Mouse (Mus musculus): ENCODE measurements at regions not wholly inside any gene's neighbourhood (a gene's known extent, or its start where the extent isn't known, plus 50 kb on each side); places are given as distances from the start of the nearest gene placed in this dataset.
"Not testable (repeated sequence)": the region's sequence is repeated elsewhere in the genome, so short reads cannot be mapped to it uniquely, and the experiment has no call there.

DNA sequence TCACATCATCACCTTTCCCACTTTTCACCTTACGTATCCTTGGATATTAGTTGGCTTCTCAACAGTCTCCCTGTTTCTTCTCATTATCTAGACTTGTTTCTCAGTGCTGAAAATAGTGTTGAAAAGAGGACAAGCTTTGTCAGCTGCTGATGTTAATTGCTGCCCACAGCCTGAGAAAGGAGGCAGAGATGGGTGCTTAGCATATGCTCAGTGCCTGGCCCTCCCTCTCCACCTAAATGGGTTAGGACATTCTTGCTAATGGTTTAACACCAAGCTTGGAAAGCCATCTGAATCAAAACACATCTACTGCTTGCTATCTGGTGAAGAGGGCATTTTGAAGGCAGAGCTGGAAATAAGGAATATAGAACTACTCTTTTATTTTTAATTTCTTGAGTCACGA is 298.5 kb upstream of the Meis2 start:
- no peak overlapping the region for H3K9ac ChIP-seq (ENCODE audit: low read depth, low read length)
- ATAC-seq (ENCODE audit: low read depth) (no peak), DNase-seq (ENCODE audit: low spot score) (no peak)
- H3K27me3 ChIP-seq (replicated peaks; ENCODE audit: control insufficient read depth, insufficient read depth, low read length) = no peaks in the 10 kb centered on the region
- no peak overlapping the region for H3K4me3 ChIP-seq (ENCODE audit: low read depth, low read length)
- WGBS = 79% methylated on average over 2 of the region's 2 CpGs
- no peaks in the 10 kb centered on the region for H3K9me3 ChIP-seq (ENCODE audit: control insufficient read depth, low read length)
- no peaks in the 10 kb centered on the region for H3K36me3 ChIP-seq (ENCODE audit: control insufficient read depth, insufficient read depth, low read length)
- H3K4me2 ChIP-seq (ENCODE audit: low read depth, low read length) = no peak overlapping the region
- H3K27ac ChIP-seq (replicated peaks; ENCODE audit: low read depth, low read length) = no peak overlapping the region
- H3K4me1 ChIP-seq (ENCODE audit: control insufficient read depth, insufficient read depth, low read length) = no peaks in the 10 kb centered on the region

DNA sequence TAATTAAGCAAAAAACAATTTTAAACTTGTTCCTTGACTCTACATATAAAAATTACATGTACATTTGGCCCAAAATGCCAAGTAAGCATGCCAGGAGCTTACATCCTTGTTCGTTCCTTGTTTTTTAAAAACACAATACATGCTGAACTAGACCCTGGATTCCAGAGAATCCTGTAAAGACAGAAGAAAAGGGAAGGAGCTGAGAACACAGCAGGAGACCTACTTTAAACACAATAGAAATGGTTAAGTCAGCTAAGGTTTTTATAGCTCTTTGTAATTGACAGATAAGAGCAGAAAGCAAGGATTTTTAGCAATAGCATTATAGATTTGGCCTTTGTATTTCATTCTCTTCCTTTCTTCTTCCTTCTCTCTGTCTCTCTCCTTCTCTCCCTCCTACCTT is 292.5 kb upstream of the Meis2 start:
- WGBS = 44% methylated on average over 1 of the region's 1 CpGs
- no peak overlapping the region for H3K27ac ChIP-seq (replicated peaks; ENCODE audit: low read depth, low read length)
- DNase-seq (ENCODE audit: low spot score) (no peak), ATAC-seq (ENCODE audit: low read depth) (no peak)
- H3K9ac ChIP-seq (ENCODE audit: low read depth, low read length) = no peak overlapping the region
- H3K4me3 ChIP-seq (ENCODE audit: low read depth, low read length) = no peak overlapping the region
- no peaks in the 10 kb centered on the region for H3K9me3 ChIP-seq (ENCODE audit: control insufficient read depth, low read length)
- H3K27me3 ChIP-seq (replicated peaks; ENCODE audit: control insufficient read depth, insufficient read depth, low read length) = no peaks in the 10 kb centered on the region
- H3K36me3 ChIP-seq (ENCODE audit: control insufficient read depth, insufficient read depth, low read length) = no peaks in the 10 kb centered on the region
- H3K4me1 ChIP-seq (ENCODE audit: control insufficient read depth, insufficient read depth, low read length) = no peaks in the 10 kb centered on the region
- H3K4me2 ChIP-seq (ENCODE audit: low read depth, low read length) = no peak overlapping the region

DNA sequence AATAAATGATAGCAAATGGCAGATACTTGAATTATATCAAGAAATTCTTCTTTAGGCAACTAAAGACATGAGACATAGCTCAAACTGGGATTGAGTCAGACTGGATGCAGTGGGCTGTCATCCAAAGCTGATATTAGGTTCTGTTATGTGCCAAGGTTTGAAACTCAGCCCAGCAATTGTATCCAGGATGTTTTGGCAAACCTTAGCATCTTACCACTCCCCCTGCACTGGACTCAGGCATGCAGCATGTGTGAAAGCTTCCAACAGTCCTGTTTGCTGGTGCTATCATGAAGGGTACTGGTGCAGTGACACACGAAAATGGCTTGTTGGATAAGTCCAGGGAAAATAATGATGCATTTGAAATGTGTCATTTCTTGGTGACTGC is 282.9 kb upstream of the Meis2 start:
- Histone ChIP-seq H3K4me3 (ENCODE audit: low read depth, low read length) (no peak overlapping the region), H3K36me3 (ENCODE audit: control insufficient read depth, insufficient read depth, low read length) (no peaks in the 10 kb centered on the region), H3K27ac (replicated peaks; ENCODE audit: low read depth, low read length) (no peak overlapping the region), H3K9me3 (ENCODE audit: control insufficient read depth, low read length) (no peaks in the 10 kb centered on the region), H3K27me3 (replicated peaks; ENCODE audit: control insufficient read depth, insufficient read depth, low read length) (no peaks in the 10 kb centered on the region), H3K9ac (ENCODE audit: low read depth, low read length) (no peak overlapping the region), H3K4me1 (ENCODE audit: control insufficient read depth, insufficient read depth, low read length) (no peaks in the 10 kb centered on the region), H3K4me2 (ENCODE audit: low read depth, low read length) (no peak overlapping the region)
- ATAC-seq (ENCODE audit: low read depth) (no peak), DNase-seq (ENCODE audit: low spot score) (peak; percentile 13)
- 72% methylated on average over 1 of the region's 1 CpGs for WGBS

DNA sequence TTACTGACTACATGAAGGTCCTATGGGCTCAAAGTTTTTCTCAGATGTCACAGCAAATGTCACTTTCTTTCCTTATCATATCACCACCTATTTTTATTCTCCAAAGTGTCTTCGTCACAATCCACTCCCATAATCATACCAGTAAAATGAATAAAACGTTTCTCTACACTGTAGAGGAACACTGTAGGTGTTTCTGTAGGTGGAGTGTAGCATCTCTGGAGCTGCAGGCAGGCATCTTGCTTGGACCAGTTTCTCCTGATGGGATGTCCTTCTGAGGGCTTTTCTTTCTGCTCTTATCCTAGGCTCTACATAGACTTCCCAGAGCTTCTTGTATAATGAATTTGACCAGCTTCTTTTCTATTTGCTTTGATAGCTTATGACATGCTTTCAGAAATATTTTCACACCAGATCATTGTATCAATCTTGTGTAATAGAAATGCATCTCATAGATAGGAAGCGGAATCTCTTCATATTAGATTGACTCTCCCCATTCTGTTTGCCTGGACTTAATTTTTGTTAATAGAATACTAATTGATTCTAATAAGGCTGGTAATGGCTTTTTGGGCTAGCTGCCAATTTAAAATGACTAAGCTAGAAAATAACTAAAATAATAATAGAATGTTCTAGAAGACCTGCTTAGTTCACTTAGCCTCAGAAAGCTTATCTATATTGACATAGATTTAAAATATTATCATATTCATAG is 282.3 kb upstream of the Meis2 start:
- no peak overlapping the region for H3K27ac ChIP-seq (replicated peaks; ENCODE audit: low read depth, low read length)
- no peak overlapping the region for H3K9ac ChIP-seq (ENCODE audit: low read depth, low read length)
- H3K9me3 ChIP-seq (ENCODE audit: control insufficient read depth, low read length) = no peaks in the 10 kb centered on the region
- H3K36me3 ChIP-seq (ENCODE audit: control insufficient read depth, insufficient read depth, low read length) = no peaks in the 10 kb centered on the region
- H3K27me3 ChIP-seq (replicated peaks; ENCODE audit: control insufficient read depth, insufficient read depth, low read length) = no peaks in the 10 kb centered on the region
- no peak for ATAC-seq (ENCODE audit: low read depth)
- 83% methylated on average over 3 of the region's 3 CpGs for WGBS
- H3K4me3 ChIP-seq (ENCODE audit: low read depth, low read length) = no peak overlapping the region
- no peak overlapping the region for H3K4me2 ChIP-seq (ENCODE audit: low read depth, low read length)
- no peak for DNase-seq (ENCODE audit: low spot score)
- H3K4me1 ChIP-seq (ENCODE audit: control insufficient read depth, insufficient read depth, low read length) = no peaks in the 10 kb centered on the region

DNA sequence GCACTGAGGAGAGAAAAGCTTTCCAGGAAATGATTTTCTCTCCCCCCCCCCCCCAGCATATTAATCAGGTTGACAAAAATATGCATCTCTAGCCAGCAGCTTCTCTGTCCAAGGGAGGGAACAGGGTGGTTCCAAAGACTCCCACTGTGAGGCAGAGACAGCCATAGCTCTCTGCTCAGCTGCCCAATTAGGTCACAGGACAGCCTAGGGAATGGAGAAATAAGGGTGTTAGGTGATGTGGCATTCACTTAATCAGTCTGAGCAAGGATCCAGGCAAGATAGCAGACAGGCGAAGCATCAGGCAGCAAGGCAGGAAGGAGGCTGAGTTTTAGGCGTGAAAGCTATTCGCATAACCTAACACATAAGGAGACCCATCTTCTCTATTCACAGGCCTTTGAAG is 266.2 kb upstream of the Meis2 start:
- ATAC-seq (ENCODE audit: low read depth) = no peak
- Histone ChIP-seq H3K4me2 (ENCODE audit: low read depth, low read length) (no peak overlapping the region), H3K27me3 (replicated peaks; ENCODE audit: control insufficient read depth, insufficient read depth, low read length) (no peaks in the 10 kb centered on the region), H3K4me3 (ENCODE audit: low read depth, low read length) (no peak overlapping the region), H3K36me3 (ENCODE audit: control insufficient read depth, insufficient read depth, low read length) (no peaks in the 10 kb centered on the region), H3K4me1 (ENCODE audit: control insufficient read depth, insufficient read depth, low read length) (no peaks in the 10 kb centered on the region), H3K9me3 (ENCODE audit: control insufficient read depth, low read length) (no peaks in the 10 kb centered on the region), H3K27ac (replicated peaks; ENCODE audit: low read depth, low read length) (no peak overlapping the region), H3K9ac (ENCODE audit: low read depth, low read length) (no peak overlapping the region)
- WGBS = 86% methylated on average over 3 of the region's 3 CpGs
- no peak for DNase-seq (ENCODE audit: low spot score)

DNA sequence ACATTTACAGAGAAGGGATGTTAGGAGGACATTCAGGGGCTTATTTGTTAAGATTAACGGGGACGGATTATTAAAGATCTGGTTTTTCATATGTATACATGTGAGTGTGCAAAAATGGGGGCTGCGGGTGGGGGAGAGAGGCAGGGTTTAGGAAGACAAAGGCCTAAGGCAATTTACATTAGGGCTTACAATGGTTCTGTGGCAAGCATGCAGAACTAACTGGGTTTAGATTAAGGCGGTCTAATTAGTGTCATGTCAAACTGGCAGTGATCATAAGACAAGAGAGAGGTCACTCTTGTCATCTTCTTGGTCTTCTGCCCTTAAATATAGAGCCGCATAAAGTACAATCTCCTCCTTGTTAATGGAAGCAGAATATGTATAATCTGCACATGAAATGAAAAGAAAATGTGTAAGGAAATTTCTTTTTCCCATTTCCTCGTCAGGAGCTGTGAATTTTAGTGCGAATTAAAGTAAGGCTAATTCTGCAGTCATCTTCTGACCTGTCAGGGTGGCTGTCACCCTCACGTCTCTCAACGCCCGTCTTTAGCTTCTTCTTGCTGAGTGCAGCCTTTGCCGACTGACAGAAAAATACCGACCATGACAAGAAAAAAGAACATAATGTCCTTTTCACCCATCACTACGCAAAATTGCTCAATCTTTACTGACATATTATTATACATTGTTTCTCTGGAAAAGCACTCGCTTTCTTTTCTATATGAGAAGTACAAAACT is 256.6 kb upstream of the Meis2 start:
- Histone ChIP-seq H3K9me3 (ENCODE audit: control insufficient read depth, low read length) (no peaks in the 10 kb centered on the region), H3K27ac (replicated peaks; ENCODE audit: low read depth, low read length) (no peak overlapping the region), H3K36me3 (ENCODE audit: control insufficient read depth, insufficient read depth, low read length) (no peaks in the 10 kb centered on the region), H3K4me2 (ENCODE audit: low read depth, low read length) (no peak overlapping the region), H3K9ac (ENCODE audit: low read depth, low read length) (no peak overlapping the region), H3K4me3 (ENCODE audit: low read depth, low read length) (no peak overlapping the region), H3K4me1 (ENCODE audit: control insufficient read depth, insufficient read depth, low read length) (no peaks in the 10 kb centered on the region), H3K27me3 (replicated peaks; ENCODE audit: control insufficient read depth, insufficient read depth, low read length) (no peaks in the 10 kb centered on the region)
- DNase-seq (ENCODE audit: low spot score) = peak; percentile 34
- WGBS = 73% methylated on average over 14 of the region's 14 CpGs
- no peak for ATAC-seq (ENCODE audit: low read depth)

DNA sequence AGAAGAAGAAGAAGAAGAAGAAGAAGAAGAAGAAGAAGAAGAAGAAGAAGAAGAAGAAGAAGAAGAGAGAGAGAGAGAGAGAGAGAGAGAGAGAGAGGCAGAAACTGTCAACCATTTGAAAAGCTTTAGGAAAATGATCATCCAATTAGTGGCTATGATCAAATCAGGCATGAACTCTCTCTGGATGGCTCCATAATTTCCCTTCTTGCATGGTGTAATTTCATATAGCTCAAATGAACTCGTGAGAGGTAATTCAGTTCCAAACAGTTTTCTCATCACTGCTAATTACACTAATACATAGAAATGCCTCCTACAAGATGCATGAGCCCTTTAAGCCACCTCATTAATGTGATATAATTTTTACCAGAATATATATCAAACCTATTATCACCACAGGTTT is 233.9 kb upstream of the Meis2 start:
- no peak for DNase-seq (ENCODE audit: low spot score)
- Histone ChIP-seq H3K9me3 (ENCODE audit: control insufficient read depth, low read length) (no peaks in the 10 kb centered on the region), H3K9ac (ENCODE audit: low read depth, low read length) (no peak overlapping the region), H3K4me2 (ENCODE audit: low read depth, low read length) (no peak overlapping the region), H3K27me3 (replicated peaks; ENCODE audit: control insufficient read depth, insufficient read depth, low read length) (no peaks in the 10 kb centered on the region), H3K27ac (replicated peaks; ENCODE audit: low read depth, low read length) (no peak overlapping the region), H3K4me1 (ENCODE audit: control insufficient read depth, insufficient read depth, low read length) (no peaks in the 10 kb centered on the region), H3K4me3 (ENCODE audit: low read depth, low read length) (no peak overlapping the region), H3K36me3 (ENCODE audit: control insufficient read depth, insufficient read depth, low read length) (no peaks in the 10 kb centered on the region)
- 54% methylated on average over 1 of the region's 1 CpGs for WGBS
- ATAC-seq (ENCODE audit: low read depth) = no peak

DNA sequence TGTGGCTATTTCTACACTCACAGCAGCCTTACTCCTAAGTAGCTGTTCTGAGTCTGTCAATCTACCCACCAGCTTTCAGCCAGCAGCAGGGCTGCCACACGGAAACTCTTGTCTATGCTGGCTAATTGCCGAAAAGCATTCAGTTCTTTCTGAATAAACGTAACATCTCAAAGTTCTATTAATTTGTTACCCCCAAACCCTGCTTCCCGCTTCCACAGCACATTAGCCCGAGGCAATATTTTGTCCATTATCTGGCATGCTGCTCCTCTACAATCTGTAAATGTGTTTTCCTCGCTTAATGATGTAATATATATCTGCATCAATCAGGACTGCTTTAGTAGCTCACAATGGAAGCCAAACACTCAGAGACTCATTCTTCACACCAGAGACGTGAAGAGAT is 224.2 kb upstream of the Meis2 start:
- Histone ChIP-seq H3K4me1 (ENCODE audit: control insufficient read depth, insufficient read depth, low read length) (no peaks in the 10 kb centered on the region), H3K27ac (replicated peaks; ENCODE audit: low read depth, low read length) (no peak overlapping the region), H3K36me3 (ENCODE audit: control insufficient read depth, insufficient read depth, low read length) (no peaks in the 10 kb centered on the region), H3K4me3 (ENCODE audit: low read depth, low read length) (no peak overlapping the region), H3K9ac (ENCODE audit: low read depth, low read length) (no peak overlapping the region), H3K9me3 (ENCODE audit: control insufficient read depth, low read length) (no peaks in the 10 kb centered on the region), H3K4me2 (ENCODE audit: low read depth, low read length) (no peak overlapping the region), H3K27me3 (replicated peaks; ENCODE audit: control insufficient read depth, insufficient read depth, low read length) (no peaks in the 10 kb centered on the region)
- WGBS = 71% methylated on average over 7 of the region's 7 CpGs
- DNase-seq (ENCODE audit: low spot score) (no peak), ATAC-seq (ENCODE audit: low read depth) (no peak)

DNA sequence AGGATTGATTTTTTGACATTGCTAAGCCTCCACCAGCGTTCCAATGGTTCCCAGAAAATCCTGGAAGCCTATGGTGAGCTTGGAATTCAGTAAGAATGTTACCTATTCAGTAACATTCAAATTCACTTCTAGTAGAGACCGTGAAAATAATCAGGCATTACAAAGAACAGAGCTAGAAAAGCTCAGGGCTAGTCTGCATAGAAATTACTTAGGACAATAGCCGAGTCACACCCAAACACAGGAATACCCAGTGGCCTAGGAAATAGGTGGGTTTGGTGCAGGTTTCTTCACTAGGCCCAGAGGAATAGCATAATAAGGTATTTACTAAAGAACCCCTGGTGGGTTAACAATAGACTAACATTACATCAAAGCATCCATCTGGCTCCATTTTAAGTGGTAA is 177.6 kb upstream of the Meis2 start:
- not testable (repeated sequence) for DNase-seq (ENCODE audit: low spot score); ATAC-seq (ENCODE audit: low read depth); H3K36me3 ChIP-seq (ENCODE audit: control insufficient read depth, insufficient read depth, low read length); H3K4me2 ChIP-seq (ENCODE audit: low read depth, low read length); H3K27me3 ChIP-seq (replicated peaks; ENCODE audit: control insufficient read depth, insufficient read depth, low read length); H3K4me1 ChIP-seq (ENCODE audit: control insufficient read depth, insufficient read depth, low read length); H3K27ac ChIP-seq (replicated peaks; ENCODE audit: low read depth, low read length); H3K4me3 ChIP-seq (ENCODE audit: low read depth, low read length); H3K9ac ChIP-seq (ENCODE audit: low read depth, low read length); H3K9me3 ChIP-seq (ENCODE audit: control insufficient read depth, low read length)
- 65% methylated on average over 3 of the region's 3 CpGs for WGBS
